Mouse (Mus musculus) neural tube, embryonic 11.5 days (tissue): Measurements from ENCODE around the gene Mphosph10. TPM values are rescaled to one million over a fixed set of nuclear protein-coding genes. Genes with fewer than 3 reads are reported as not detected.

Experiments
- ATAC-seq: fragments of 200-750 bp; cut with Nextera tagmentation; 2 replicates; pipeline ENCODE4 v1.8.0; 2017; ENCODE audit warnings: moderate number of reproducible peaks, mild to moderate bottlenecking, moderate TSS enrichment, moderate library complexity; ENCODE audit not compliant: insufficient read depth, low FRiP score, low TSS enrichment
- DNase-seq: peaks from one replicate; pipeline ENCODE4 v3.0.0-alpha.2; 2015; ENCODE audit warnings: low spot score
- H3K27ac ChIP-seq: fragments of 300-500 bp; sonication (generic); 2 replicates; pipeline ENCODE4 v1.5.1; 2014; ENCODE audit warnings: low read depth, mild to moderate bottlenecking, low read length
- H3K27me3 ChIP-seq: fragments of 300-500 bp; sonication (generic); 2 replicates; pipeline ENCODE4 v1.6.1; 2014; ENCODE audit warnings: mild to moderate bottlenecking, low read length, mixed read lengths; ENCODE audit not compliant: control insufficient read depth, insufficient read depth
- H3K36me3 ChIP-seq: fragments of 300-500 bp; sonication (generic); 2 replicates; pipeline ENCODE4 v1.6.1; 2014; ENCODE audit warnings: mild to moderate bottlenecking, low read length, moderate library complexity, mixed read lengths; ENCODE audit not compliant: control insufficient read depth, insufficient read depth
- H3K4me1 ChIP-seq: fragments of 300-500 bp; sonication (generic); 2 replicates; pipeline ENCODE4 v1.6.1; 2014; ENCODE audit warnings: low read length, mixed read lengths; ENCODE audit not compliant: control insufficient read depth, insufficient read depth
- H3K4me2 ChIP-seq: fragments of 300-500 bp; sonication (generic); 2 replicates; pipeline ENCODE4 v1.6.1; 2014; ENCODE audit warnings: low read depth, mild to moderate bottlenecking, moderate library complexity
- H3K4me3 ChIP-seq: fragments of 300-500 bp; sonication (generic); 2 replicates; pipeline ENCODE4 v1.5.1; 2014; ENCODE audit warnings: low read depth, low read length
- H3K9ac ChIP-seq: fragments of 300-500 bp; sonication (generic); 2 replicates; pipeline ENCODE4 v1.6.1; 2014; ENCODE audit warnings: mild to moderate bottlenecking, low read length
- H3K9me3 ChIP-seq: fragments of 300-500 bp; sonication (generic); 2 replicates; pipeline ENCODE4 v1.6.1; 2016; ENCODE audit warnings: low read length; ENCODE audit not compliant: control insufficient read depth
- WGBS: fragments of 180-500 bp; shearing (Covaris S2); extraction: QIAGEN DNeasy Blood & Tissue Kit; methylation state at CpG from one replicate; pipeline ENCODE4 v1.1.7; 2014; 5-methylcytosine and 5-hydroxymethylcytosine counted together
- polyA plus RNA-seq: library from polyadenylated mRNA; unstranded; fragments of >200 nt; fragmentation: Nextera tagmentation; extraction: Ambion mirVana; gene quantifications from 2 replicates; pipeline ENCODE4 v1.2.1, GENCODE M21; 2014

The Mphosph10 gene
- polyA plus RNA-seq, 1 experiment from 2014 or later, result 54.4 TPM

DNA sequence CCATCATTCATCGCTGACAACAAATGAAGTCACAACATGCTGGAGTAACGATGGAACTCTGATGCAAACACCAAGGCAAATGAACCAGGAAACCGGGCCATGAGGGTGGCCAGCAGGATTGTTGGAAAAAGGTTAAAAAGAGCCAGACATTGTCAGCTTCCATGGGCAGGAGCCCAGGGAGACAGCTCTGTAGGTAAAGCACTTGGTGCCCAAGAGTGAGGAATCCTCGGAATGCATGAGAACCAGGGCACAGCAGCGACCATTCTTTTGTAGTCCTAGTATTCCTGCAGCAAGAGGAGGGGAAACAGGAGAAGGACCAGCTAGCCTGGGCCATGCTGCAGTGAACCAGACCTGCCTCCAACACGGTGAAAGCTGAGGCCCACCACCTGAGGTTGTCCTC, 33.4 kb downstream of the Mphosph10 start:
- 85% methylated on average over 6 of the region's 6 CpGs for WGBS
- Histone ChIP-seq H3K9me3 (no peaks in the 10 kb centered on the region), H3K27me3 (no peaks in the 10 kb centered on the region), H3K4me1 (no peaks in the 10 kb centered on the region), H3K4me3 (no peak overlapping the region), H3K9ac (no peak overlapping the region), H3K36me3 (peaks cover 3% of the 10 kb centered on the region), H3K27ac (no peak overlapping the region), H3K4me2 (no peak overlapping the region)
- DNase-seq (no peak), ATAC-seq (no peak)

DNA sequence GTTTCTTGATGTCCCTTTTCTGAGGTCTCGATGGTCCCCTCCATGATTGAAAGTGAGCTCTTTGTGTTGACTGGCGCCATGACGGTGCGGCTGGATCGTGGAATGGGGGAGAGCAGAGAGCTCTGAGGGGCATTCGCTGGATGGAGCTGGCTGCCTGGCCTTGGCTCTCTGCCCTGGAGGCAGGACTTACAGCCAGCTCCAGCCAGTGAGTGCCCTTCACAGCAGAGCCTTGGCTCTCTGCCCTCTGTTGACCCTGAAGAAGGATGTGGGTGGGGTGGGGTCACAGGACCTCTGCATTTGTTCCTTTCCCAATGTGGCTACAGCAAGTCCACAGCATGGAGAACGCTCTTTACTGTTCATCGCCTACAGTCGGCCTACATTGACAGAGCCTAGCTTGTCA, 34.7 kb downstream of the Mphosph10 start:
- Histone ChIP-seq H3K27me3 (no peaks in the 10 kb centered on the region), H3K4me1 (no peaks in the 10 kb centered on the region), H3K9ac (no peak overlapping the region), H3K4me3 (no peak overlapping the region), H3K36me3 (peaks cover 3% of the 10 kb centered on the region), H3K9me3 (no peaks in the 10 kb centered on the region), H3K27ac (no peak overlapping the region), H3K4me2 (no peak overlapping the region)
- ATAC-seq (no peak), DNase-seq (no peak)
- WGBS, result 94% methylated on average over 9 of the region's 9 CpGs

DNA sequence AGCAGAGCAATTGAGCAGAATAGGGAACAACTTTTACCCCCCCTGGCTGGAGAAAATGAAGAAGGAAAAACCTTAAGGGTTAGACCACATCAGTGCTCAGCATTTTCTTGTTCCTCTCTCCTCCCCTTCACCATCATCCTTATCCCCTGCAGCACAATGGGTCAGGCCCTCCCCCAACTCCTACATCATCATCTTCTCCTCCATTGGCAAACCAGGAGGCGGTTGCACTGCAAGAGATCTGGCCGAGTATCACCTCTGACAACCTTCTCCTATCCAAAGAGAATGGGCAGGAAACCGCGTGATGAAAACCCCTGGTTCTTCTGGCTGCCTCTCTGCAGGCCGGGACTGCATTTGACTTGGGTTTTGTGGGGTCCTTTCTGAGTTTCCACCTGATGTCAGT, 35.4 kb downstream of the Mphosph10 start:
- WGBS, result 94% methylated on average over 5 of the region's 5 CpGs
- Histone ChIP-seq H3K27ac (no peak overlapping the region), H3K4me2 (no peak overlapping the region), H3K4me3 (no peak overlapping the region), H3K4me1 (no peaks in the 10 kb centered on the region), H3K36me3 (peaks cover 2% of the 10 kb centered on the region), H3K27me3 (no peaks in the 10 kb centered on the region), H3K9me3 (no peaks in the 10 kb centered on the region), H3K9ac (no peak overlapping the region)
- no peak for ATAC-seq
- DNase-seq, result no peak

DNA sequence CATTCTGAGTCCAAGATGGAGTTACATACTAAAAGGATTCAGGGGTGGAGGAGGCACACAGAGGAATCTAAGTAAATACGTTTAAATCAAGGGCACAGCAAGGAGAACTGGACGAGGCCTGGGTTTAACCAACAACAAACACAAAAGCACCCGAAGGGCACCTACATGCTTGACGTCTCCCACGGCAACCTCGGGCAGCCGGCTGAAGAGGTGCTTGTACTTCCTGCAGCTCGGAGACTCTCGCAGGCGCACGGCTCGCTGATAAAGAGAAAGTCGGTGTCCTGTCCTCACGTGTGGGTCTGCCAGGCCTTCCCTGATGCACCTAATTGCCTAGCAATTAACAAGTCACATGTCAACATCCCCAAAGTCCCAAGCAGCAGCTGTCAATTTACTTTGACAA, 37.9 kb downstream of the Mphosph10 start:
- Histone ChIP-seq H3K9me3 (no peaks in the 10 kb centered on the region), H3K27me3 (no peaks in the 10 kb centered on the region), H3K27ac (no peak overlapping the region), H3K4me1 (no peaks in the 10 kb centered on the region), H3K4me3 (no peak overlapping the region), H3K36me3 (no peaks in the 10 kb centered on the region; the same call in 1 of the 2 replicates), H3K9ac (no peak overlapping the region), H3K4me2 (no peak overlapping the region)
- 61% methylated on average over 14 of the region's 14 CpGs for WGBS
- DNase-seq (no peak), ATAC-seq (no peak)

DNA sequence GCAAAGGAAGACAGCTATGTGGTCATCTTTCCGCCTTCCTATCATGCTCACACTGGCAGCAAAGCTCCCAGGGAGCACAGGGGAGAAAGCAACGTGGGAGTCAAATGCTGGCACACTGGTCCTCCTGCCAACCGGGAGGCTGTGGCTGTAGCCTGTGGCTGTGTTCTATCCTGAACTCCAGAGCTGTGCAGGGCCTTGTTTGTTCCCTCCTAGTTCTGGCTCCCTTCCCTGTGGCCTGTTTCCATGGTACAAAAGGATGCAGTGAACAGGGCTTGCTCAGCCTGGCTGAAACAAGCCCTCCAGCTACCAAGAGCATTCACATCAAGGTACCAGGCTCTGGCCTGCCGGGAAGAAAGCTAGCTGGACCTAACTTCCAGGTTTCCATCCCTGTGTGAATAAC, 41.0 kb downstream of the Mphosph10 start:
- DNase-seq (no peak), ATAC-seq (no peak)
- H3K4me2 ChIP-seq, result no peak overlapping the region
- no peaks in the 10 kb centered on the region for H3K4me1 ChIP-seq
- no peaks in the 10 kb centered on the region for H3K27me3 ChIP-seq
- no peak overlapping the region for H3K27ac ChIP-seq
- H3K4me3 ChIP-seq, result no peak overlapping the region
- H3K36me3 ChIP-seq, result no peaks in the 10 kb centered on the region
- 91% methylated on average over 4 of the region's 4 CpGs for WGBS
- no peaks in the 10 kb centered on the region for H3K9me3 ChIP-seq
- H3K9ac ChIP-seq, result no peak overlapping the region

DNA sequence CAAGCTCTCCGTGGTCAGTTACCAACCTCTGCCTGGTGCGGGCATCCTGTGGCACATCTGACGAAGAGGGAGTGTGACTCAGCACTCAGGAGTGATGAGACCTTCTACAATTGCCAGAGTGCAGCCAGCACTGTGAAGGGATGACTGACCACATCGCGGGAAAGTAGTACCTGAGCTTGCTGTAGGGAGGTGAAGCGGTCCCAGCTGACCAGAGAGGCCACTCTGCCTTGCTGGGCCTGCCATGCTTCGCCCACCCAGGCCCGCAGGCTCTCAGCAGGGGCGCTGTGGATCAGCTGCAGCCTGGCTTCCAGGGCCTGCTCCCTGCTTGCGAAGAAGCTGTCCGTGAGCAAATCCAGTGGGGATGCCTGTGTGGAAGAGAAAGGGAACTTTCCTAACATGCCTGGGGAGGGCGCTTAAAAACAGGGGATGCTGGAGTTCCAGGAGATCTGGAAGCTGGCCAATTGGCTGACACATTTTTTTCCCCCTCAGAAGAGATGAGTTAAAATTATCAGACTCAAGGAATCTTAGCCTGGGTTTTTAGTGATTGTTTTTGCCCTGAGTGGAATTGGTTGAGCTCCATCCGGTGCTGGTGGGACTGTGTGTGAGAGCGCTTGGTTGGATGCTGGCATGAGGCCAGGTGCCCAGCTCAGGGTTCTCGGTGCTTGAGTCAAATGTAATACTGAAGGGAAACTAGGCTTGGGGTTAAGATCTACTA, 42.8 kb downstream of the Mphosph10 start:
- Histone ChIP-seq H3K9me3 (no peaks in the 10 kb centered on the region), H3K36me3 (no peaks in the 10 kb centered on the region), H3K4me2 (no peak overlapping the region), H3K27me3 (no peaks in the 10 kb centered on the region), H3K4me3 (no peak overlapping the region), H3K9ac (no peak overlapping the region), H3K4me1 (no peaks in the 10 kb centered on the region), H3K27ac (no peak overlapping the region)
- 94% methylated on average over 15 of the region's 15 CpGs for WGBS
- DNase-seq (no peak), ATAC-seq (no peak)

DNA sequence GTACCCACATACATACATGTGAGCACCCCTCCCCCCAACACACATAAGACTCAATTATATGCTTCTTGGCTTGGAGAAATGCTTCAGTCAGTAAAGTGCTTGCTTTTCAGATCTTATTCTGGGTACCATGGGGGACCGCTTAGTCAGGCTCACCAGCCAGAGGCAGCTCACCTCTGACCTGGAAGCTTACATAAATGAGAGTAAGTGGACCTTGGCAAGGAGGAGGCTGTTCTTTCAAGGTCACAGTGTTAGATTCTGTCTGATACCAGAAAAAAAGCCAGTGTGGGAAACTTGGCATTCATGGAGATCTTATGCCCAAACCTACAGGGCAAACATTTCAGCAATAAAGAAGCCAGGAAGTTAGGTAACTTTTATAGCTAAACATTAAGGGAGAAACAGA, 44.3 kb downstream of the Mphosph10 start:
- Histone ChIP-seq H3K36me3 (no peaks in the 10 kb centered on the region), H3K27ac (no peak overlapping the region), H3K4me1 (no peaks in the 10 kb centered on the region), H3K27me3 (no peaks in the 10 kb centered on the region), H3K4me3 (no peak overlapping the region), H3K9me3 (no peaks in the 10 kb centered on the region), H3K4me2 (no peak overlapping the region), H3K9ac (no peak overlapping the region)
- DNase-seq (no peak), ATAC-seq (no peak)
- 90% methylated on average over 1 of the region's 1 CpGs for WGBS

DNA sequence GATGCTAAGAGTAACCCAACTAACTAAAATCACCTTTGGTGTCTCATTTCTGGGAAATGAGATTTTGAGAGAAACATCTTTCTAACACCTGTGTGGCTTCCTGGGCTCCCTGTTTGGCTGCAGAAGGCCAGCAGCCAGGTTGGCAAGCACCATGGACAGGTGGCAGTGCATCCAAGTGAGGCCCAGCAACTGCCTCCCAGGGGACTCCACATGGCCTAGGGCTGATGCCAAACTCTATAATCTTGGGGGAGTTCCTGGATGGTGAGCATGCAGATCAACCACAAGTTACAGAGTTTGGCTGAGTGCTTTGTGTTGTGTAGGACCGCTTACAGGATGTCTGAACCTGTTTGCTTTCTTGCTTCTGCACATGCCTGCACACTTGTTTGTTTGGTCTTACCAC, 59.4 kb downstream of the Mphosph10 start:
- peaks cover 2% of the 10 kb centered on the region; the same call in 1 of the 2 replicates for H3K36me3 ChIP-seq
- WGBS, result 97% methylated on average over 1 of the region's 1 CpGs
- no peak overlapping the region for H3K4me2 ChIP-seq
- ATAC-seq (no peak), DNase-seq (no peak)
- H3K27ac ChIP-seq, result no peak overlapping the region
- no peaks in the 10 kb centered on the region for H3K9me3 ChIP-seq
- H3K4me3 ChIP-seq, result no peak overlapping the region
- H3K27me3 ChIP-seq, result no peaks in the 10 kb centered on the region
- no peaks in the 10 kb centered on the region for H3K4me1 ChIP-seq
- no peak overlapping the region for H3K9ac ChIP-seq

DNA sequence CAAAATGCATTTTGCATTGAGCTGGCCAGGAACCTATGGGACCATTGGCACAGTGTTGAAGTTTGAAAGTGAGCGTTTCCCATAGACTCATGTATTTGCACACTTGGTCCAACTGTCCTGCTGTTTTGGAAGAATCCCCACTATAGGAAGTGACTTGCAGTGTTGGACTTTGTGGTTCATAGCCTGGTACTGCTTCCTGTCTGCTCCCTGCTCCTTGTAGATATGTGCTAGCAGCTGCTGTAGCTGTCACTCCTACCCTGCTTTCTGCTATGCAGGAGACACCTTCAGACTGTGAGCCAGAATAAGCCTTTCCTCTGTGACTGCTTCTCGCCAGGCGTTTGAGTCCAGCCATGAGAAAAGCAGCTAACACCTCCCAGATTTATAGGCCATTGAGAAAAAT, 60.8 kb downstream of the Mphosph10 start:
- H3K9me3 ChIP-seq, result no peaks in the 10 kb centered on the region
- H3K27me3 ChIP-seq, result no peaks in the 10 kb centered on the region

More for the DNA sequence above, 60.8 kb downstream of the Mphosph10 start:
- no peak for DNase-seq
- Histone ChIP-seq H3K4me2 (no peak overlapping the region), H3K9ac (no peak overlapping the region), H3K27ac (no peak overlapping the region), H3K4me3 (no peak overlapping the region), H3K36me3 (peaks cover 2% of the 10 kb centered on the region; the same call in 1 of the 2 replicates), H3K4me1 (no peaks in the 10 kb centered on the region)
- WGBS, result 87% methylated on average over 3 of the region's 3 CpGs
- no peak for ATAC-seq
